Mouse (Mus musculus): ENCODE data around the gene Pdia5.

Pdia5 gene

DNA sequence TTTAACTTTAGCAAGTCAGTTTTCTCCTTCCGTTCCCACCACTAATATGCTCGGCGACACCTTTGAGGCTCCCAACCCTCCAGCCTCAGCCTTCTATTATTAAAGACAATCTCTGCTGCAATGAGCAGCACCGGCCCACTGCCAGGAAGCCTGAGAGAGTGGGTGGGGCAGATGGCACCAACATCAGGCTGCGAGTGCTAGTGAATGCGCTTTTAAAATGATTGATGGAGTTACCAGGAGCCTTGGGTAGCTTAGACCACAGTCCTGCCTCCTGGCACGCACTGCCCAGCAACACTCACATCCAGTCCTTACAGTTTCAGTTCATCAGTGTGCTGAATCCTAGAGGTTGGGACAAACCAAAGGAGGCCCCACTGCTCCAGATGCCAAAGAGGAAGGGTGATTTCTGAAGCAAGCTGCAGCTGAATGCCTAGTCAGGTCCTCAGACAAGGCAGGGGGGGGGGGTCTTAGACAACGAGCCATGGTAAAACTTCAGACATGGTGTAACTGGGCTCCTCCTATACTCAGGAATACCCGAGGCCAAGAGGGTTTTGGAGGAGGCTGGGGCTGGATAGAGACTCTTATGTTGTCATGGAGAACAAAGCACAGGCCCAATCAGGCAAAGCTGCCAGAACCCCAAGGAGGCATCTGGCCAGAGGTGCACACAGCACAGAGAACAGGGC, 49.2 kb downstream of the Pdia5 start:
- no peak for DNase-seq (ENCODE audit: low read depth)

DNA sequence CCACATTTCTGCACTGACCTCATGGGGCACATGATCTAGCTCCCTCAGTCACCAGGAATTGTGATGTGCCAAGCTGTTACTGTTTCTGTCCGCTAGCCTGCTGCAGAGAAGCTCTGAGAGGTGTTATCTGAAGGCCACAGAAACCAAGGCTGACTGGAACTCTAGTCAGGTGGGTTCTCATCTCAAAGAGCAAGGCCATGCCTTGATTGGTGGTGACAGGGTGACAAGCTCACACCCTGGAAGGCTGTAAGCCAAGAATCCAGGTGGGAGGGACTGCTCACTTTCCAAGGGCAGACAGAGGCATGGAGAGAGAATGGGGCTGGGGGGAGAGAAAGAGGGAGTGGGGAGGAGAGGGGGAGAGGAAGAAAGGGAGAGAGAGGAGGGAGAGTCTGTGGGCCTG, 51.6 kb downstream of the Pdia5 start:
- DNase-seq (ENCODE audit: low read depth) = no peak

DNA sequence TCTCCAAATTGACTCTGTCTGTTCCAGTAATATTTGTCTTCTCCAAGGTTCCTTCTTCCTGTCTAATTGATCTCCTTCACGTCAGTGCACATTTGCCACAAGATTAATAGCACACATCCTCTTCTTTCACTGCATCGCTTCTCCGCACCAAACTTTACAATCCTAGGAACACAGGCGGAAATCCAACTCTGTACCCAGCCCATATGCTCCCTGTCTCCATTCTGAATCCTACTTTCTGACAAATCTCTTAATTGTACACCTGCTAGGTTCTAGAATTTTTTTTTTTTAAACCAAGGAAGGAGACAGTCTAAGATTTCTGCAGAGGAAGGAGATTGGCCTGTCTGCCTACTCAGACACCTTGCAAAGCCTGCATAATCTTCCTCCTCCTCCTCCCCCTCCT, 59.1 kb downstream of the Pdia5 start:
- no peak for DNase-seq (ENCODE audit: low read depth)

DNA sequence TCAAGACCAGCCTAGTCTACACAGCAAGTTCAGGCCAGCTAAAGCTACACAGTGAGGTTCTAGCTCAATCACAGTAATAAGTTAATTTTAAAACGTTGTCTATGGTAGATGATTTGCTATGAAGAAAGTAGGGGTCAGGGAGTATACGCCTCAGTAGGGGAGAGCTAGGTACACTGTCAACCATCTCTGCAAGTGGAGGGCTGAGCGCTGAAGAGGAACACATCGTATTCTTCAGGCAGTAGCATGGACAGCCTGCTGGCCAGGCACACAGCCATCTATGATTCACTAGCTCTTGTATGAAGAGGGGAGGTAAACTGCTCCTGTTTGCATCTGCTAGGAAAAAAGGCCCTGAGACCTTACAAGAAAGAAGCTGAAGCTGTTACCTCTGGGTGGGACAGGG, 65.7 kb downstream of the Pdia5 start:
- DNase-seq (ENCODE audit: low read depth) = no peak

DNA sequence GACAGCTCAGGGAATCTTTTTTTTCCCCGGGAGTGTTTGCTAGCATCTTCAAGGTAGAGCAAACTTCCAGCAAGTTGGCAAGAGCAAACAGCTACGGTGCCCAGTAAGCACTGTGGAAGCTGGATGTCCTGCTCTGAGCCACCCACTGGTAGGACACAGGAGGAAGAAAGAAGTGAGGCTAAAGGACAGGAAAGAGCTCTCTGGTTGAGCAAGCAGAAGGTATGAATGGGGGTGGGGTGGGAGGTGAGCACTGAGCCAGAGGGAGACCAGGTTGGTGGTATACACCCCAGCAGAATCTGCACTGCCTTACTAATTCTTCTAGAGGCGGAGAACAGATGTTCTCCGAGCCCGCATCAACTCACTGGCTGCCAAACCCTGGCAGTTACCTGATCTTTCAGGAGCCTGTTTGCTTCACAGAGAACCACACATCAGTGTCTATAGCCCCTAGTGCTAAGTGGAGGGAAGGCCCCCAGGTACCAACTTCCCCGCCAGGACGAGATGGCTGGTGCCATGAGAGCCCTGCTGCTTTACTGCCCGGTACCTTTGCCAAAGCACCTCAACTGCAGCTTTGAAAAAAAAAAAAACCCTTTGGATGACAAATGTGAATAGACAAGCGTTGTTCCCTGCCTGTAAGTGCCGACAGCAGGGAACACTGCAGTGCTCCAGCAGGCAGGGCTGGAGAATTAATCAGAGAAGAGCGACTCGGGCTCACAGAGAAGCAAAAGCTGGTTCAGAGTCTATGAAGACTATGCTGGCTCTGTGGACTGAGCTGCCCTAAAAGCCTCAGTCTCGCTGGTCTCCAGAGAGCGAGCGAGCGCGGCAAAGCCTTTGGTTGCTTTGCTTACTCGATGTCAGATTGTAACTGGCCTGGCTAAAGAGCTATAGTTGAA, 67.2 kb downstream of the Pdia5 start:
- DNase-seq (ENCODE audit: low read depth) = no peak

DNA sequence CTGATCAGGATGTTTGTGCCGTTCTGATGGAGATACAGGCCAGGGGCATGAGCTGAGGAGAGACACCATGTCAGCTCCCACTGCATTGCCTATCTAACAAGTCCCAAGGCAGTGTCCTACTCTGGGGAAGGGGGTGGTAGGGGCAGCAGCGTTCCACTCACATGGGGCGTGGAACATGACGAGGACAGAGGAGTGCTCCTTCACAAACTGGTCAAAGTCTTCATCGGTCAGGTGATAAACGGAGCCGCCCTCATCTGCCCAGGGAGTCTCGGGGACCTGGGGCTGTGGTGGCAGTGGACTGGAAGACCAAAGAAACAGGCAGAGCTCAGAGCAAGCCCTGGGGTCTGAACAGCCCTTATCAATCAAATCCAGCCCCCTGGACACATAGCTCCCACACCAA, 68.0 kb downstream of the Pdia5 start:
- DNase-seq (ENCODE audit: low read depth) = no peak

DNA sequence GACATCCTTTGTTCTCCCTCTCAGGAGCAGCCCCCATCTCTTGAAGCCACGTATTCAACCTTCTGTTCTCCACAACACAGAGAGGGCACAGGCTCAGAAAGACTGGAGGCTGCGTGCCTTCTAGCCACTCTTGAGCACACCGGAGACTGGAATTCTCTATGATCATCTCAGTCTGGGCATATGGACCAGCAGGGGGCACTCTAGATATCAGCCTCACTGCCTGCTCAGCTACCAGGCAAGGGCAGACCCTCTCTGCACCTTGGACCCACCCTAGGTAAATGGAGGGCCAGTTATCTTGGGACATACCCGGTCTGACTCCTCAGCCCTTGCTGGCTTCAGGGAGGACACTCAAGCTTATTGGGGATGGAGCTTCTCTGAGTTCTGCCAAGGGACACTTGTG, 68.5 kb downstream of the Pdia5 start:
- no peak for DNase-seq (ENCODE audit: low read depth)

DNA sequence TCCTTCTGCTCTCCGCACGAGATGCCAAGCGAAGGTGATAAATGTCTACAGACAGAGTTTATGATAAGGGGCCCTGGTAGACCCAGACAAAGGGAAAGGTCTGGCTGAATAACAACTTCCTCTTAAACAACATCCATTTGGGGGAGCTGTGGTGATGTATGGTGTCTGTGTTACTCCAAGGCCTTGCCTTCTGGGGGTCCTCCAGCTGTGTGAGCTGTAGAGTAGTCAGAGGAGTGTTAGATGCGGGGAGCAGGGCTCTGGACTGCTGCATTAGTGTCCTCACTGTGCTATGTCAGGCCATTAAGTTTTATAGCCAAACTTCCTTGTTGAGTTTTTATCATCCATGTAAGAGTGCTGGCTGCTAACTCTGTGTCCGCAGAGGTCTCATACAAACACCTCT, 76.1 kb downstream of the Pdia5 start:
- no peak for DNase-seq (ENCODE audit: low read depth)

DNA sequence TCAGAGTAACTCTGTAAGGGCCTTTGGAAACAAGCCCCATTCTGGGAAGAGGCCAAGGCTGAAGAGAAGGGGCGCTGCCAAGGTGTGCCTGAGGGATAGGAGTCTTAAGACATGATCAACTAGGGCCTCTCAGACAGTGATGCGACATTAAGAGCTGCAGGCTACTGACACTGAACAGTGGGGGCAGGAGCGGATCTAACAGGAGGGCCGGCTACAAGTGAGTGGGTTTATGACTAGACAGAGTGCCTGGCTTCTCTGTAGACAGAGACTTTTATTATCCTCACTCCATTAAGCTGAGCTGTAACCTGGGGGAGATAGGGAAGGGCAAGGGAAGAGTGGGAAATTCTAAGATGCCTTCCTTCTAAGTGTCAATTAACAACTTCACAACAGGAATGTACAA, 84.0 kb downstream of the Pdia5 start:
- DNase-seq (ENCODE audit: low read depth) = no peak

DNA sequence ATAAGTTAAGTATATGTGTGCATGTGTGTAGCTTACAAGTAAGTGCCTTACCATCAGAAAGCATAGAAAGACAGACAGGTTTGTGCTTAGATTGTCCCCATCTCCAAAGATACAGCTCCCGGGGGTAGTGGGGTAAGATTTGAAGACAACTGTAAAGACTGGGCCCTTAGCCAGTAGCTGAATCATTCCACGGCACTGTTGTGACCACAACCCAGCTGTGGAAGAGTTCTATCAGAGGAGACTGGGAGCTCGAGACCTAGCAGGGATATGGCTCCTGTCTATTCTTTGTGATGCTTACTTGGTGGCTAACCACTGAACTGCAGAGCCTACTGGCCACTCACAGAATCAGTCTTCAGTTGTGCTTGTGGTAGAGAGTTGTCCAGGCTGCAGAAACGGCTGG, 84.5 kb downstream of the Pdia5 start:
- DNase-seq (ENCODE audit: low read depth) = no peak

DNA sequence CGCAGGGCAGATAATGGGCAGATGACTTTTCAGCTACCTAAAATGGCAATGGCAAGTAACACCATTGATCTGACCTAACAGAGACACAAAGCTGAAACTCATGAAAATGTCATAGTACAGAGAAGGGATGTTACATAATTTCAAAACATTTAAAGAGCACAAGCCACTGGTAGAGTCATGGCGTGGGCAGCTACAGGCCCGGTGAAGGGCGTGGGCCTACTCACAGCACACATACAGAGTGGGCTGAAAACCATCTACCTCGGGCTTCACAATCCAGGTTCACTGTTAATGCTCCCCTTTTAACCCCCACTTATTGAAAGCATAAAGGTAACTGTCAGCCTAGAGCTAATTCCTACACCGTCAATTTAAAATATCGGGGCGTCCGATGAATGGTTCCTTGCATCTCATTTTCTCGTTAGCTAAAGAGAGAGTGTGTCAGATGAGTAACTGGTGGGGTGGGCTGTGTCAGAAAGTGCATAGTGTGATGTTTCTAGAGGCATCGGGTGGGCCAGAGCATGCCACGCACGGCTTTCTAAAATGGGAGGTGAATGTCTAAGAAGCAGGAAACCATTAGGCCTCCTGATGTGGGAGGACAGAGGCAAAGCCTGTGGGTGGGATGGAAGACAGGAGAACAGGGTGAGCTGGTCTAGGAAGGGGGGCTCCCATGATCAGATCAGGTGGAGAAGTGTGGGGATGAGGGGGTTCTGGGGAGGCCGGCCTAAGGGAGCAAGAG, 85.2 kb downstream of the Pdia5 start:
- DNase-seq (ENCODE audit: low read depth) = no peak

DNA sequence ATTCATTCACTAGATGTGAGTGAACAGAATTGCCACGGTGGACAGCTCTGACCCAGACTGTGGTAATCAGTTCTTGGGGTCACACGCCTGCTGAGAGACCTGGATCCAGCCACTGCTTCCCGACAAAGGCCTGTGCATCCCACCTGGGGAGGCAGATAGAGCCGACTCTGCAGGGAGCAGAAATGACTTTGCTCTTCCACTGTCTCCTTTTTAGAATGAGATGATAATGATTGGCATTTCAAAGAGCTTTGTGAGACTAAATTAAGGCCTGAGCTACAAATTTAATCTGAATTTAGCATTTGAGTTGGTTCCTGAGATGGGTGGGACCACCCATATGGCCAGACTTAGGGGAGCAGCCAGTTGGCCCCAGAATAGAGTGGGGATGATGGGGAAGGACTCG, 85.8 kb downstream of the Pdia5 start:
- DNase-seq (ENCODE audit: low read depth) = no peak

DNA sequence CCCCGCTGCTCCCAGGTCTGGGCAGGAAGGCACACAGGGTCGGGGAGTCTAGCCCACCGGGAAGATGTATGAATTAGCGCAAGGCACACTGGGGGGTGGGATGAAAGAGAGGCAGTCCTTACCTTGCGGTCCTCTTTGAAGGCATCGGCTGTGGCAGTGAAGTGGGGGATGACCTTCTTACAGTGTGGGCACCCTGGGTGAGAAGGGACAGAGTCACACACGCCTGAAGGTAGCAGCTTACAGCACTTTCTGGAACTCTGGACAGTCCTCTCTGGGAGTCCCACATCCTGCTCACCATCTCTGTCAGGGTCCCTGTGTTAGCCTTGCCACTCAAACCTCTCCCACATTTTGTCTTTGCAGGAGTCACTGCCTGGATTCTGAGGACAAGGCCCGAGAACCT, 86.8 kb downstream of the Pdia5 start:
- DNase-seq (ENCODE audit: low read depth) = no peak

DNA sequence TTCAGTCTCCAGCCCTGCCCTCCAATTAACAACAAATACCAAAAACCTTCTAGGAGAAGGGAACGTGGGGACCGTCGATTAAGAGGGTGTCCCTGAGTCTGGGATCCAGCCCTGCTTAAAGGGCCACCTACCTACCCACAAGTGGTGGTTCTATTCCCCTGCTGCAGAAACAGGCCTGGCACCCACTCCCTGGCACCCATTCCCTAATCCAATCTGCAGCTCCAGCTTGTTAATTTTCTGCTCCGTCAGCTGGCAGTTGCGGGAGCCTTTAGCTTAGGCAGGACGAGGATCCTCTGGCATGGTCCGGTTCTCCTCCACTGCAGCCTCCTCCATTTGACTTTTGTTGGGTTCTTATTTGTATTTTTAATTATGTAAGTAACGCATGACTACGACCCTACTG, 87.3 kb downstream of the Pdia5 start:
- no peak for DNase-seq (ENCODE audit: low read depth)

DNA sequence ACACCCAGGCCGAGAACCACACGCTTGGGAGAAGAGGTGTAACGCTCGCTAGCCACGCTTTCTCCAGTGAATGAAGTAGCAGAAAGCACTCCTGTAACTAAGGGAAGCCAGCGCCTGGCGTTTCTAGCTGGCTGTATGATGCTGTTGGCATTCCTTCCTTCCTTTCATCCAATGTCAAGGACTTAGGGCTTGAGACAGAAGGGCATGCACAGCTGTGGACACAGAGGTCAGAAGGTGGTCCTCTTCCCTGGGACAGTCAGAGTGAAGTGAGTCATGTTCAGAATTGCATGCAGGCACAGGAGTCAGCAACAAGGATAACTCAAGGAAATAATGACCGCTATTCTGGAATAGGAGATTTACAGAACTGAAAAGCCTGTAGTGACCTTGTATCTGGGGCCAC, 97.9 kb downstream of the Pdia5 start:
- DNase-seq (ENCODE audit: low read depth) = no peak

DNA sequence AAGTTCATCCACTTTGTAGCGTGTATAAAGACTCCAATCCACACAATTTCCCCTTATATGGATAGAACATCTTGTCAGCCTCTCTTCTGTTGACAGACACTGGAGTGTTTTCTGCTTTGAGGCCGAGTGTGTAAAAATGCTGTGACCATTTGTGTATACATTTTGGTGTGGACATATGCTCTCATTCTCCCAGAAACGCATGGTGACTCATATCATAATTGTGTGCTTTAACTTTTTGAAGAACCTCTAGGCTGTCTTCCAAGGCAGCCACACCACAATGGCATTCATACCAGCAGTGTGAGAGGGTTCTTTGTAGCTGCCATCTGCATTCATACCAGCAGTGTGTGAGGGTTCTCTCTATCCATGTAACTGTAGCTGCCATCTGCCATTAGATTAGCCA, 105.0 kb downstream of the Pdia5 start:
- no peak for DNase-seq (ENCODE audit: low read depth)

DNA sequence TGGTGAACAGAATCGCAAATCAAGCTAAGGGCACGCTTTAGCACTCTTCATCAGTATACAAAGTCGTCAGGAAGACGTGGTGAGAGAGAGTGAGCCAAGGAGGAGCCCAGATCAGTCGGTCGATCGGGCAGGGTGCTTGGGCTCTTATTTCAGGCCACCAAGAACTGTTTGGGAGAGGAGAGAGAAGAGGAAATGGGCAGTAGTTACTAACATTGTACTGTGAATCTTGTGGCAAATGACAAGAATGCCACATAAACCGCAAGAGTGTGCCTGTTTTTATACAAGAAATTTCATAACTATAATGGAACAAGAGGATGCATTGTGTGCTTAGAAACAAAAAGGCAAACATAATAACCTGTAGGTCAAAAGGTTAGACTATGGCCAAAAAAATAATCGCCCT, 110.6 kb downstream of the Pdia5 start:
- no peak for DNase-seq (ENCODE audit: low read depth)

DNA sequence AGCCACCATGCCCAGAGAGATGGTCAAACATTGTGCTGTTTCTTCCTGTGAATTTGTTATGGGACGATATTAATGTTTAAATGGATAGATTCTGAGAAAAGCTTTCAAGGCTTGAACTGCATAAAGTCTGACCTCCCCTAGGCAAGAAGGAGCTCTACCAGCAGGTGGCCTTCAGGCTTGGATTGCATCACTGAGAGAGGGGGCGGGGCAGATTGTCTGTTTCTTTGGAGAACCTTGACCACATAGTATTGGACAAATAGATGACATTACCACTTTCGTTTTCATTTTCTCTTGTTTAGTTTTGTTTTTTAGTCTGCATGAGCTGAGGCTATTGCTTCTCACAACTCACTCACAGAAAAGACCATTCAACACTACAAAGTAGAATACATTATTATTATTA, 111.3 kb downstream of the Pdia5 start:
- DNase-seq (ENCODE audit: low read depth) = no peak

DNA sequence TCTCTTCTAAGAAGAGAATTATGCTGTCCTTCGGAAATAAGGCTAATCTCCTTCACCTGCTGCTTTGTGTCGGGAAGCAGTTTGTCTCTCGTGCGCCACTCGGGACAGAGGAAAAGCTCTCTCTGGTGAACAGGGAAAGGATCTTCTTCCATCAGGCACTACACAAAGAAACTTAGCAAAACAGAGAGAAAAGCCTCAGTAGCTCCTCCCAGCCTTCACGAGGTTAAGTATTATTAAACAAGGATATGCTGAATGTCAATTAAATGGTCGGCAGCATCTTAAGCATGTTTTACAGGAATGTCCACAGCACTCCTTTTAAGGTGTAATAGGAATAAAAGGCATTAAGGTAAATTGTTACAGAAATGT, 126.6 kb downstream of the Pdia5 start:
- no peak for DNase-seq (ENCODE audit: low read depth)

DNA sequence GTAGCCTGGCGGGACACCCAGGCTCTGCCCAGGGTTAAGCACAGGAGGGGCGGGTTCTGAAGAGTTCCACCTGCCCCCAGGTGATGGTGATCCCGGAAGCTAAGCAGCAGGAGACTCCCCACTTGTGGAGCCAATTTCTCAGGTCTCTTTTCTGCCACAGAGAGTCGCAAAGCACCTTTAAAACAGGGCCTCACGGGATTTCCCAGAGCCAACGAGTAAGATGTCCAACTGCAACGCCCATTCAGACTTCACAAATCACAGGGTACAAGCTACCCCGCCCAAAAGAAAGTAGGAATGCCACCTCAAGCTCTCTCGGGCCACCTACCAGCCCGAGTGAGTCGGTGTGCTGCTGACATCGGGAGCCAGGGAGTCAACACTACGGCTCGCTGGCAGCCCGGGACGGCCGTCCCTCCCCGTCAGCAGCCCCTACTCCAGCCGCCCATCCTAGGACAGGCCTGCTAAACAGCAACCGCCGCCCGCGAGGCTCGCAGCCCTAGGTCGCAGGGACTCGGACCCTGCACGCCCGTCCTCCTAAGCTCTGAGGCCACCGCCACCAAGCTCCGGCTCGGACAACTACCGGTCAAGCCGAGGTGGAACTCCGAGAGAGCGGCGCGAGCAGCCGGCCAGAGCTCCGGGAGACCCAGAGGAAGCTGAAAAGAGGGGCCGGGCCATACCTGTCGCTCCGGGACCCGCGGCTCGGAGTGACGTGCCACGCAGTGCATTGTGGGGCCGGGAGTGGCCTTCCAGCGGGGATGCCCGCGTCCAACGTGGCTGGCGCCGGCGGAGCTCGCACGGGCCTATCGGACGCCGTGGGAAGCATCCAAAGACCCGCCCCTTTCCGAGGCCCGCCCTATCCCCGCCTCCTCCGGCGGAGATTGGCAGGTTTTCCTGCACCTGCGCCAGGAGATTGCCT, 127.3 kb downstream of the Pdia5 start, which contains the start of gene Sec22a:
Sec22a (minus strand) TSS at position 769 of the 913 bp plus-strand sequence.
- DNase-seq (ENCODE audit: low read depth) = peak; percentile 90

DNA sequence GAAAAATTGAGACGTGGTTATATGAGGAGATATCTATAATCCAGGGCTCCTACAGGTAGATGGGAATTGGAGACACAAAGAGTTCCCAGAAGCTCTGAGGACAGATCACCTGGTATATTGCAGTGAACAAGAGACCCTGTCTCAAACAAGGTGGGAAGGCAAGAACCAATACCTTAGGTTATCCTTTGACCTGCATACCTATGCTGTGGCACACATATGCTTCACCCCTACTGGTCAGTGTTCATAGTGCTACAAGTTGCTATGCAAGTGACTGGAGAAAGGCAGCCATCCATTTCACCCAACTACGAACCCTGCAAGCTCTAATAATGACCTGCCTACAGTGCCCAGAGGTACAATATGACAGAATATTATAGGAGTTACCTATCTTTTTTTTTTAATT, 128.5 kb downstream of the Pdia5 start:
- no peak for DNase-seq (ENCODE audit: low read depth)

DNA sequence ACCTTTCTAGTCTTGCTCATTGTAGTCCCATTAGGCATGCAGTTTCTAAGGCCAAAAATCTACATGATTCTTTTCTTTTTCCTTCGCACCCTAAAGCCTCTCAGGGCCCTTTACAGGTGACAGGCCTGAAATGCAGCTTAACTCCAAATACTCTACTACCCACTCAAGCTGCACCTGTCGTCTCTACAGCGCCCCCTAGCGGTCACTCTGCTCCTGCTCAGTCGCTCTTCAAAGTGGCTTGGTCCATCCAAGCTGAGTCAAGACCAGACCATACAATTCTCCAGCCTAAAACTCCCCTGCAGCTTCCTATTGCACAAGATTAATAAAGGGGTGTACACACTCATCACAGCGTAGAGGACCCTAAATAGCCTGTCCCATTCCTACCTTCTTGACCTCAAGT, 130.1 kb downstream of the Pdia5 start:
- DNase-seq (ENCODE audit: low read depth) = peak; percentile 55

All from c-Kit-positive CD71-positive TER-119-negative erythroid progenitor cells, embryonic 14.5 days (primary cell).